ENCODE assay signal across 26 mouse cellular contexts in genomic region chr10:40910811-40911210, GRCm38 (mm10). TPM values are rescaled to one million over a fixed set of nuclear protein-coding genes. Genes with fewer than 3 reads are reported as not detected.
A peak's percentile ranks its signal among the peaks of the same experiment; 100 is the strongest.
DNase-seq lines count a peak whose midpoint lies in the region; ATAC-seq and TF ChIP-seq lines count a peak whose summit lies in the region.
"Had no signal": no experiment of that assay in that cellular context is flagged by ENCODE, and none has a peak within 500 bp of the region (broad histone marks: within the 10 kb centered on the region; RNA-seq: fewer than 3 reads in every experiment).

No protein-coding gene starts in this region.

- H3K9ac ChIP-seq in heart, embryonic 11.5 days (ENCODE audit: low read depth, low read length), result no peak overlapping the region
- H3K9ac ChIP-seq in heart, postnatal 0 days (replicated peaks; ENCODE audit: low read depth, low read length), result no peak overlapping the region
- H3K9ac ChIP-seq in ES-Bruce4 (ENCODE audit: low read depth, poor library complexity, severe bottlenecking), result peak overlapping the region; percentile 68
- H3K9ac ChIP-seq: forebrain, postnatal 0 days; intestine, embryonic 15.5 days; kidney, embryonic 15.5 days; limb, embryonic 12.5 days; liver, postnatal 0 days; midbrain, embryonic 15.5 days; neural tube, embryonic 12.5 days had no signal

- no peak overlapping the region for H3K4me3 ChIP-seq in heart, embryonic 11.5 days (ENCODE audit: low read depth, low read length)
- no peak overlapping the region for H3K4me3 ChIP-seq in heart, postnatal 0 days (ENCODE audit: low read depth, low read length)
- no peak overlapping the region for H3K4me3 ChIP-seq in ES-Bruce4 (ENCODE audit: low read depth, low read length)
- H3K4me3 ChIP-seq: embryonic facial prominence, embryonic 10.5 days; hindbrain, embryonic 10.5 days; intestine, embryonic 15.5 days; kidney, embryonic 15.5 days; layer of hippocampus, adult 2 months; limb, embryonic 12.5 days; midbrain, embryonic 15.5 days; neural tube, embryonic 12.5 days had no signal

- no peak for TF ChIP-seq CTCF in heart, postnatal 0 days (IDR thresholded peaks at IDR 0.05; ENCODE audit: low read depth)
- no peak for TF ChIP-seq CTCF in ES-Bruce4 (IDR thresholded peaks at IDR 0.05; ENCODE audit: low read depth, low read length)

- TF ChIP-seq EP300 in heart, postnatal 0 days (IDR thresholded peaks at IDR 0.05; ENCODE audit: low read depth), result no peak
- no peak for TF ChIP-seq EP300 in ES-Bruce4 (IDR thresholded peaks at IDR 0.05; ENCODE audit: insufficient read depth, low read depth, low read length)

- ATAC-seq in heart, embryonic 11.5 days (replicated peaks; ENCODE audit: insufficient number of reproducible peaks, low FRiP score, low TSS enrichment), result no peak
- ATAC-seq in heart, postnatal 0 days (ENCODE audit: insufficient read depth, low read depth), result no peak
- ATAC-seq: forebrain, postnatal 0 days; hindbrain, embryonic 16.5 days; intestine, embryonic 15.5 days; liver, postnatal 0 days; lung, postnatal 0 days; midbrain, embryonic 15.5 days had no signal

- no peak for DNase-seq in heart, adult 11 months
- DNase-seq in heart, postnatal 0 days (ENCODE audit: low spot score), result no peak
- DNase-seq in heart, adult 18-20 months, result no peak
- DNase-seq in ZHBTc4 (ENCODE audit: low read depth, low spot score), result peak; percentile 65
- DNase-seq in cerebellum, postnatal 25 days, result no peak
- DNase-seq: adrenal gland, postnatal 36 days; cerebellum, adult 9-10 months; forebrain, postnatal 0 days; liver, postnatal 0 days; retina, postnatal 1 day; right cerebral cortex, postnatal 25 days had no signal

- no peak overlapping the region for H3K27ac ChIP-seq in heart, embryonic 11.5 days (ENCODE audit: low read depth, low read length)
- H3K27ac ChIP-seq in heart, postnatal 0 days (ENCODE audit: low read depth), result no peak overlapping the region
- H3K27ac ChIP-seq in ES-Bruce4 (ENCODE audit: insufficient read depth, low read length), result peak overlapping the region; percentile 85
- H3K27ac ChIP-seq: embryonic facial prominence, embryonic 10.5 days; hindbrain, embryonic 10.5 days; intestine, embryonic 15.5 days; kidney, embryonic 15.5 days; layer of hippocampus, adult 2 months; limb, embryonic 12.5 days; macrophage; midbrain, embryonic 15.5 days; neural tube, embryonic 12.5 days had no signal

- no peaks in the 10 kb centered on the region for H3K36me3 ChIP-seq in heart, embryonic 11.5 days (ENCODE audit: control insufficient read depth, insufficient read depth, low read length)
- H3K36me3 ChIP-seq in heart, postnatal 0 days (replicated peaks; ENCODE audit: control insufficient read depth, insufficient read depth, low read length), result no peaks in the 10 kb centered on the region
- no peaks in the 10 kb centered on the region for H3K36me3 ChIP-seq in ES-Bruce4 (ENCODE audit: control insufficient read depth, insufficient read depth, low read length, poor library complexity, severe bottlenecking)
- H3K36me3 ChIP-seq: intestine, embryonic 15.5 days; kidney, embryonic 15.5 days; midbrain, embryonic 15.5 days had no signal

- H3K27me3 ChIP-seq in heart, embryonic 11.5 days (ENCODE audit: control insufficient read depth, insufficient read depth, low read length), result no peaks in the 10 kb centered on the region
- H3K27me3 ChIP-seq in heart, postnatal 0 days (ENCODE audit: control insufficient read depth, insufficient read depth, low read length), result no peaks in the 10 kb centered on the region
- no peaks in the 10 kb centered on the region for H3K27me3 ChIP-seq in ES-Bruce4 (ENCODE audit: control insufficient read depth, insufficient read depth, low read length, poor library complexity, severe bottlenecking)
- H3K27me3 ChIP-seq: intestine, embryonic 15.5 days; kidney, embryonic 15.5 days; limb, embryonic 12.5 days; midbrain, embryonic 15.5 days; neural tube, embryonic 12.5 days had no signal

- 52% methylated on average over 2 of the region's 2 CpGs for WGBS in heart, embryonic 11.5 days (ENCODE audit: insufficient replicate concordance)
- WGBS in heart, postnatal 0 days, result 31% methylated on average over 2 of the region's 2 CpGs

- no peaks in the 10 kb centered on the region for H3K9me3 ChIP-seq in heart, embryonic 11.5 days (replicated peaks; ENCODE audit: control insufficient read depth, low read length)
- H3K9me3 ChIP-seq in heart, postnatal 0 days (replicated peaks; ENCODE audit: control insufficient read depth, low read length), result no peaks in the 10 kb centered on the region
- no peaks in the 10 kb centered on the region for H3K9me3 ChIP-seq in ES-Bruce4 (replicated peaks; ENCODE audit: control insufficient read depth, insufficient read depth, low read length, poor library complexity, severe bottlenecking)
- H3K9me3 ChIP-seq: embryonic facial prominence, embryonic 10.5 days; hindbrain, embryonic 10.5 days; intestine, embryonic 15.5 days; kidney, embryonic 15.5 days; limb, embryonic 12.5 days; midbrain, embryonic 15.5 days; neural tube, embryonic 12.5 days had no signal

- no peak for TF ChIP-seq POLR2A in ES-Bruce4 (IDR thresholded peaks at IDR 0.05; ENCODE audit: insufficient read depth, low read length)

- peak overlapping the region; percentile 38; the same call in 1 of the 2 replicates for H3K4me2 ChIP-seq in heart, embryonic 11.5 days
- H3K4me2 ChIP-seq in heart, postnatal 0 days (ENCODE audit: low read depth, low read length), result peak overlapping the region; percentile 17
- H3K4me2 ChIP-seq: intestine, embryonic 15.5 days; kidney, embryonic 15.5 days; limb, embryonic 12.5 days; liver, embryonic 11.5 days; midbrain, embryonic 15.5 days; neural tube, embryonic 12.5 days had no signal

- peaks cover 8% of the 10 kb centered on the region; the same call in 1 of the 2 replicates for H3K4me1 ChIP-seq in heart, embryonic 11.5 days (ENCODE audit: control insufficient read depth, insufficient read depth, low read length)
- peaks cover 8% of the 10 kb centered on the region; the same call in 1 of the 2 replicates for H3K4me1 ChIP-seq in heart, postnatal 0 days (ENCODE audit: control insufficient read depth, insufficient read depth)
- H3K4me1 ChIP-seq in ES-Bruce4 (ENCODE audit: control insufficient read depth, insufficient read depth, low read length), result peaks cover 5% of the 10 kb centered on the region
- H3K4me1 ChIP-seq: embryonic facial prominence, embryonic 10.5 days; intestine, embryonic 15.5 days; limb, embryonic 12.5 days had no signal

RNA-seq across cellular contexts. Expression of gene Wasf1, which starts 27.5 kb away (rescaled TPM):
- polyA plus RNA-seq in heart, embryonic 11.5 days (2014; fragmentation: Nextera tagmentation; extraction: Ambion mirVana), result 16.6 and 19.5 TPM in 2 replicates
- 0.66 and 1.8 TPM in 2 replicates for total RNA-seq in heart, postnatal 0 days (2014; rRNA removed; ENCODE audit: low replicate concordance)
- polyA plus RNA-seq in heart, postnatal 0 days (2015; fragmentation: Nextera tagmentation; extraction: Ambion mirVana), result 4.6 and 4.9 TPM in 2 replicates
- 1 to 10 TPM in 1 of 2 experiments, under 1 TPM in 1; 0.40 to 1.0 TPM for total RNA-seq in heart, adult 18-20 months (2021)
- polyA plus RNA-seq in ES-Bruce4 (2011; ENCODE audit: insufficient read depth, insufficient read length, low read depth, missing spikeins), result 47.3 and 52.0 TPM in 2 replicates
- total RNA-seq: common myeloid progenitor, adult 5-6 weeks had no signal
- polyA plus RNA-seq: macrophage had no signal

RNA-seq across cellular contexts. Expression of gene Cdc40, which starts 27.7 kb away (rescaled TPM):
- polyA plus RNA-seq in heart, embryonic 11.5 days (2014; fragmentation: Nextera tagmentation; extraction: Ambion mirVana), result 23.3 and 26.5 TPM in 2 replicates
- total RNA-seq in heart, postnatal 0 days (2014; rRNA removed; ENCODE audit: low replicate concordance), result 17.6 and 19.0 TPM in 2 replicates
- 17.1 and 18.0 TPM in 2 replicates for polyA plus RNA-seq in heart, postnatal 0 days (2015; fragmentation: Nextera tagmentation; extraction: Ambion mirVana)
- 10 to 100 TPM; 17.7 to 19.0 TPM for total RNA-seq in heart, adult 18-20 months (2021)
- polyA plus RNA-seq in ES-Bruce4 (2011; ENCODE audit: insufficient read depth, insufficient read length, low read depth, missing spikeins), result 47.4 and 49.8 TPM in 2 replicates
